ENCODE assay signal across 8 mouse cellular contexts in genomic region chr4:136247729-136248463, GRCm38 (mm10). TPM values are rescaled to one million over a fixed set of nuclear protein-coding genes. Genes with fewer than 3 reads are reported as not detected.
DNase-seq lines count a peak whose midpoint lies in the region; ATAC-seq and TF ChIP-seq lines count a peak whose summit lies in the region.

Gene Tcea3, plus strand, starts transcription at chr4:136247729.

- H3K4me2 ChIP-seq in lung, embryonic 14.5 days, result peak within 1 kb of the TSS; percentile 93

- no peaks in the 10 kb centered on the region for H3K79me2 ChIP-seq in heart, adult 2 months (replicated peaks; ENCODE audit: control insufficient read depth, insufficient read depth, low read length)

- no peaks in the 10 kb centered on the region for H3K9me3 ChIP-seq in lung, embryonic 14.5 days (ENCODE audit: low read depth, low read length)

- H3K4me1 ChIP-seq in cortical plate, adult 2 months (ENCODE audit: control insufficient read depth, insufficient read depth, low read length), result no peaks in the 10 kb centered on the region
- peaks cover 10% of the 10 kb centered on the region for H3K4me1 ChIP-seq in heart, adult 2 months (ENCODE audit: control insufficient read depth, insufficient read depth, low read length)
- peaks cover 18% of the 10 kb centered on the region; the same call in 1 of the 2 replicates for H3K4me1 ChIP-seq in kidney, adult 2 months (ENCODE audit: control insufficient read depth, insufficient read depth, low read length)
- peaks cover 16% of the 10 kb centered on the region for H3K4me1 ChIP-seq in lung, embryonic 14.5 days (ENCODE audit: insufficient read depth)
- H3K4me1 ChIP-seq in small intestine, adult 2 months (ENCODE audit: control insufficient read depth, insufficient read depth, insufficient read length, low read length), result peaks cover 14% of the 10 kb centered on the region

- peak within 1 kb of the TSS; percentile 76 for H3K9ac ChIP-seq in heart, adult 2 months (ENCODE audit: low read depth, low read length)
- H3K9ac ChIP-seq in lung, embryonic 14.5 days, result peak within 1 kb of the TSS; percentile 60

- H3K4me3 ChIP-seq in cortical plate, adult 2 months (ENCODE audit: insufficient read depth, low read length), result peak within 1 kb of the TSS; percentile 14; the same call in 1 of the 2 replicates
- peak within 1 kb of the TSS; percentile 74 for H3K4me3 ChIP-seq in heart, adult 2 months
- peak within 1 kb of the TSS; percentile 82 for H3K4me3 ChIP-seq in kidney, adult 2 months (ENCODE audit: insufficient read depth, low read depth, low read length)
- peak within 1 kb of the TSS; percentile 50 for H3K4me3 ChIP-seq in lung, embryonic 14.5 days (ENCODE audit: low read depth, low read length)
- H3K4me3 ChIP-seq in small intestine, adult 2 months (ENCODE audit: low read depth, low read length), result peak within 1 kb of the TSS; percentile 70

- intact Hi-C loops in heart, adult 2 months (cut with DNase I), result no loop called here

- peak; percentile 53; the same call in 1 of the 2 replicates for ATAC-seq in lung, embryonic 14.5 days (ENCODE audit: insufficient read depth)

- no peaks in the 10 kb centered on the region for H3K27me3 ChIP-seq in heart, adult 2 months (ENCODE audit: control insufficient read depth, insufficient read depth, low read length)
- H3K27me3 ChIP-seq in kidney, adult 2 months (replicated peaks; ENCODE audit: control insufficient read depth, insufficient read depth, low read length), result no peaks in the 10 kb centered on the region
- peaks cover 54% of the 10 kb centered on the region for H3K27me3 ChIP-seq in lung, embryonic 14.5 days (ENCODE audit: insufficient read depth, low read length)
- H3K27me3 ChIP-seq in small intestine, adult 2 months (ENCODE audit: control insufficient read depth, insufficient read depth, low read length), result no peaks in the 10 kb centered on the region

- no peak for TF ChIP-seq CTCF in cortical plate, adult 2 months (IDR thresholded peaks at IDR 0.05; ENCODE audit: extremely low read depth, insufficient read depth, low read length)
- TF ChIP-seq CTCF in heart, adult 2 months (IDR thresholded peaks at IDR 0.05), result no peak
- TF ChIP-seq CTCF in kidney, adult 2 months (conservative IDR thresholded peaks at IDR 0.05; ENCODE audit: insufficient read depth, insufficient read length, low read depth, low read length), result no peak
- no peak for TF ChIP-seq CTCF in lung, embryonic 14.5 days (IDR thresholded peaks at IDR 0.05; ENCODE audit: low read depth)
- no peak for TF ChIP-seq CTCF in small intestine, adult 2 months (IDR thresholded peaks at IDR 0.05; ENCODE audit: extremely low read depth, insufficient read length, insufficient replicate concordance, low read depth, low read length)

- peak; percentile 29 to 67 for DNase-seq in adrenal gland, adult (ENCODE audit: inconsistent age in 2 of 2, low spot score in 1 of 2)
- DNase-seq in adrenal gland, adult 8-10 months, result no peak
- DNase-seq in heart, adult 2 months, result peak; percentile 74
- DNase-seq in kidney, adult 2 months, result peak; percentile 86
- DNase-seq in lung, embryonic 14.5 days, result peak; percentile 55
- DNase-seq in left cerebral cortex, adult 18-20 months (ENCODE audit: low spot score in 2 of 2), result no peak

- no peak within 1 kb of the TSS for H3K27ac ChIP-seq in cortical plate, adult 2 months (ENCODE audit: insufficient read depth, low read length)
- peak within 1 kb of the TSS; percentile 88 for H3K27ac ChIP-seq in heart, adult 2 months
- H3K27ac ChIP-seq in kidney, adult 2 months (ENCODE audit: insufficient read depth, low read depth, low read length), result peak within 1 kb of the TSS; percentile 80
- H3K27ac ChIP-seq in lung, embryonic 14.5 days (ENCODE audit: low read depth), result no peak within 1 kb of the TSS
- peak within 1 kb of the TSS; percentile 46 for H3K27ac ChIP-seq in small intestine, adult 2 months (ENCODE audit: insufficient read depth, low read depth, low read length)

- TF ChIP-seq POLR2A in cortical plate, adult 2 months (IDR thresholded peaks at IDR 0.05; ENCODE audit: extremely low read depth, insufficient read depth, low read length), result no peak
- TF ChIP-seq POLR2A in heart, adult 2 months (IDR thresholded peaks at IDR 0.05; ENCODE audit: insufficient read depth, low read depth, low read length), result peak; percentile 71; the same call in 1 of the 2 replicates
- no peak for TF ChIP-seq POLR2A in kidney, adult 2 months (IDR thresholded peaks at IDR 0.05; ENCODE audit: low read depth, low read length)
- peak; percentile 35; the same call in 1 of the 2 replicates for TF ChIP-seq POLR2A in small intestine, adult 2 months (IDR thresholded peaks at IDR 0.05; ENCODE audit: low read depth, low read length)

- WGBS in heart, adult 2 months, result 1% methylated on average over 46 of the region's 46 CpGs
- WGBS in kidney, adult 2 months, result under 1% methylated on average over 46 of the region's 46 CpGs
- WGBS in lung, embryonic 14.5 days, result under 1% methylated on average over 46 of the region's 46 CpGs
- under 1% methylated on average over 46 of the region's 46 CpGs for WGBS in small intestine, adult 2 months

- no peak for TF ChIP-seq EP300 in heart, adult 2 months (IDR thresholded peaks at IDR 0.05; ENCODE audit: insufficient read depth, low read depth, low read length)

- no peaks in the 10 kb centered on the region for H3K36me3 ChIP-seq in heart, adult 2 months (ENCODE audit: control insufficient read depth, insufficient read depth, low read length)
- H3K36me3 ChIP-seq in kidney, adult 2 months (ENCODE audit: control insufficient read depth, insufficient read depth, low read length), result no peaks in the 10 kb centered on the region
- H3K36me3 ChIP-seq in lung, embryonic 14.5 days (ENCODE audit: insufficient read depth), result peaks cover 8% of the 10 kb centered on the region; the same call in 1 of the 2 replicates
- no peaks in the 10 kb centered on the region for H3K36me3 ChIP-seq in small intestine, adult 2 months (ENCODE audit: control insufficient read depth, insufficient read depth, low read length)

RNA-seq across cellular contexts. Expression of gene Tcea3, which starts in this region (rescaled TPM):
- 1 to 10 TPM; 1.7 to 2.2 (median 1.9) TPM for total RNA-seq in adrenal gland, adult 8-10 months (2022)
- polyA plus RNA-seq in cortical plate, adult 2 months (2012; rRNA removed), result 0.53 and 0.92 TPM in 2 replicates
- total RNA-seq in heart, adult 2 months (2021), result 100 to 1,000 TPM; 112 to 138 TPM
- 46.9 and 48.7 TPM in 2 replicates for polyA plus RNA-seq in heart, adult 2 months (2012; rRNA removed)
- 29.9 and 50.8 TPM in 2 replicates for polyA plus RNA-seq in kidney, adult 2 months (2012; rRNA removed)
- 12.0 and 14.3 TPM in 2 replicates for polyA plus RNA-seq in lung, embryonic 14.5 days (2014; fragmentation: Nextera tagmentation; extraction: Ambion mirVana)
- polyA plus RNA-seq in small intestine, adult 2 months (2012; rRNA removed), result 7.8 and 14.8 TPM in 2 replicates
- total RNA-seq in left cerebral cortex, adult 18-20 months (2021), result under 1 TPM; 0.49 to 0.77 TPM

Comparison
In these comparisons a context has a peak if more than half of its experiments do, and no peak if none do; other contexts are left out.
1. RNA of gene Tcea3 (total RNA-seq): 112 to 138 TPM in heart, adult 2 months; 1.7 to 2.2 TPM in adrenal gland, adult 8-10 months and 0.49 to 0.77 TPM in left cerebral cortex, adult 18-20 months; every median in the first group is over 10 times any median in the second.
2. DNase-seq: peak in adrenal gland, adult (2 of 2), heart, adult 2 months (2 of 2), kidney, adult 2 months (single experiment) and lung, embryonic 14.5 days (single experiment); none in adrenal gland, adult 8-10 months (single experiment) and left cerebral cortex, adult 18-20 months (0 of 2).
3. H3K27ac ChIP-seq: peak in heart, adult 2 months (single experiment), kidney, adult 2 months (single experiment) and small intestine, adult 2 months (single experiment); none in cortical plate, adult 2 months (single experiment) and lung, embryonic 14.5 days (single experiment).
4. H3K4me3 ChIP-seq: peak in every context shown above with its lines; median percentile 82 in kidney, adult 2 months; 74 in heart, adult 2 months; 70 in small intestine, adult 2 months; 50 in lung, embryonic 14.5 days; 14 in cortical plate, adult 2 months.
5. POLR2A ChIP-seq: peak in heart, adult 2 months (single experiment) and small intestine, adult 2 months (single experiment); none in cortical plate, adult 2 months (single experiment) and kidney, adult 2 months (single experiment).